Mouse (Mus musculus): ENCODE measurements around the gene Ephx4.

DNA sequence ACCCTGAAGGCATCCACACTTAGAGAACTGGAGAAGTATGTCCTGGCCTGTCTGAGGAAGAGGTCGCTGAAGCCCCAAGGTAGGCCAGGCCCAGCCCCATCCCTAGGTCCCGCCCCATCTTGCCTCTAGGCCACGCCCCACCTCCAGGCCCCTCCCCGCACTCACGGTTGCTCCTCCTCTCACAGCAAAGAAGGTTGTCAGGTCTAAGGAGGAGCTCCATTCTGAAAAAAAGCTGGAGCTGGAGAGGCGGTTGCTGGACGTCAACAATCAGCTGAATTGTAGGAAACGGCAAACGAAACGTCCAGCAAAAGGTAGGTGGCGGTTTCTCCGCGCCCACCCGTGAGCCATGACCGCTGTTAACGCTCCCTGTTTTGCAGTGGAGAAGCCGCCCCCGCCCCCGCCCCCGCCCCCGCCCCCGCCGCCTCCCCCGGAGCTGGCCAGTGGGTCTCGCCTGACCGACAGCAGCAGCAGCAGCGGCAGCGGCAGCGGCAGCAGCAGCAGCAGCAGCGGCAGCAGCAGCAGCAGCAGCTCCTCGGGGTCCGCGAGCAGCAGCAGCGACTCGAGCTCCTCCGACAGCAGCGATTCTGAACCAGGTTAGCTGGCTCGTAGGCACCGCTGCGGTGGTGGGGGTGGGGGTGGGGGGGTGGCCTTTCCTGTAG lies 43.0 kb upstream of the Ephx4 start:
- TF ChIP-seq POLR2A (IDR thresholded peaks at IDR 0.05; ENCODE audit: low read depth, low read length), result peak; percentile 63
- TF ChIP-seq CTCF (IDR thresholded peaks at IDR 0.05; ENCODE audit: borderline replicate concordance, insufficient read depth, low read length), result no peak
